Mouse (Mus musculus) neural tube, embryonic 13.5 days (tissue): ENCODE results near the gene Mok. TPM values are rescaled to one million over a fixed set of nuclear protein-coding genes. Genes with fewer than 3 reads are reported as not detected.

Experiments
- ATAC-seq: fragments of 200-750 bp; cut with Nextera tagmentation; 2 replicates; pipeline ENCODE4 v1.8.0; 2017; ENCODE audit warnings: low read depth, mild to moderate bottlenecking, moderate TSS enrichment, moderate library complexity
- H3K27ac ChIP-seq: fragments of 300-500 bp; sonication (generic); replicated peaks from 2 replicates; pipeline ENCODE4 v1.5.1; 2015; ENCODE audit warnings: moderate library complexity, mild to moderate bottlenecking, inconsistent platforms
- H3K27me3 ChIP-seq: fragments of 300-500 bp; sonication (generic); 2 replicates; pipeline ENCODE4 v1.6.1; 2015; ENCODE audit warnings: mild to moderate bottlenecking, inconsistent platforms
- H3K36me3 ChIP-seq: fragments of 300-500 bp; sonication (generic); 2 replicates; pipeline ENCODE4 v1.6.1; 2015; ENCODE audit warnings: mild to moderate bottlenecking, inconsistent platforms
- H3K4me1 ChIP-seq: fragments of 300-500 bp; sonication (generic); replicated peaks from 2 replicates; pipeline ENCODE4 v1.6.1; 2015; ENCODE audit warnings: inconsistent platforms
- H3K4me2 ChIP-seq: fragments of 300-500 bp; sonication (generic); 2 replicates; pipeline ENCODE4 v1.6.1; 2015; ENCODE audit warnings: inconsistent platforms, mild to moderate bottlenecking, moderate library complexity
- H3K4me3 ChIP-seq: fragments of 300-500 bp; sonication (generic); 2 replicates; pipeline ENCODE4 v1.5.1; 2015; ENCODE audit warnings: mild to moderate bottlenecking, inconsistent platforms
- H3K9ac ChIP-seq: fragments of 300-500 bp; sonication (generic); 2 replicates; pipeline ENCODE4 v1.6.1; 2015; ENCODE audit warnings: moderate library complexity, mild to moderate bottlenecking, inconsistent platforms
- H3K9me3 ChIP-seq: fragments of 300-500 bp; sonication (generic); 2 replicates; pipeline ENCODE4 v1.6.1; 2016; ENCODE audit warnings: inconsistent platforms
- WGBS: fragments of 180-500 bp; shearing (Covaris S2); methylation state at CpG from one replicate; pipeline ENCODE4 v1.1.7; 2015; 5-methylcytosine and 5-hydroxymethylcytosine counted together
- polyA plus RNA-seq: library from polyadenylated mRNA; unstranded; fragments of >200 nt; fragmentation: Nextera tagmentation; extraction: Ambion mirVana; gene quantifications from 2 replicates; pipeline ENCODE4 v1.2.1, GENCODE M21; 2015

The Mok gene
- polyA plus RNA-seq, 1 experiment from 2014 or later = 10.8 TPM

GRCm38 (mm10) chr12:110777853-110778252, 62.9 kb downstream of the Mok start:
- Histone ChIP-seq H3K4me2 (no peak overlapping the region), H3K36me3 (peaks cover 28% of the 10 kb centered on the region), H3K4me3 (no peak overlapping the region), H3K4me1 (peaks cover 10% of the 10 kb centered on the region), H3K27ac (no peak overlapping the region), H3K9ac (no peak overlapping the region), H3K9me3 (no peaks in the 10 kb centered on the region), H3K27me3 (no peaks in the 10 kb centered on the region)
- ATAC-seq = no peak
- 87% methylated on average over 5 of the region's 5 CpGs for WGBS

- Histone ChIP-seq H3K4me2 (no peak overlapping the region), H3K27ac (no peak overlapping the region), H3K36me3 (peaks cover 18% of the 10 kb centered on the region), H3K9me3 (no peaks in the 10 kb centered on the region), H3K9ac (no peak overlapping the region), H3K27me3 (no peaks in the 10 kb centered on the region), H3K4me1 (peaks cover 10% of the 10 kb centered on the region), H3K4me3 (no peak overlapping the region)
- ATAC-seq = no peak
- WGBS = 79% methylated on average over 5 of the region's 5 CpGs
Observed at GRCm38 (mm10) chr12:110775628-110776426, 64.9 kb downstream of the Mok start.

- 96% methylated on average over 6 of the region's 6 CpGs for WGBS
- Histone ChIP-seq H3K4me2 (no peak overlapping the region), H3K4me1 (peaks cover 31% of the 10 kb centered on the region), H3K4me3 (no peak overlapping the region), H3K36me3 (no peaks in the 10 kb centered on the region), H3K27ac (no peak overlapping the region), H3K9ac (no peak overlapping the region), H3K9me3 (no peaks in the 10 kb centered on the region), H3K27me3 (no peaks in the 10 kb centered on the region)
- ATAC-seq = no peak
Observed at GRCm38 (mm10) chr12:110771961-110772360, 68.8 kb downstream of the Mok start.

GRCm38 (mm10) chr12:110770479-110771247, 70.1 kb downstream of the Mok start:
- H3K9ac ChIP-seq = no peak overlapping the region
- no peak for ATAC-seq
- no peak overlapping the region for H3K4me3 ChIP-seq
- no peaks in the 10 kb centered on the region for H3K27me3 ChIP-seq
- H3K4me1 ChIP-seq = peaks cover 28% of the 10 kb centered on the region
- H3K36me3 ChIP-seq = no peaks in the 10 kb centered on the region
- H3K9me3 ChIP-seq = no peaks in the 10 kb centered on the region
- no peak overlapping the region for H3K27ac ChIP-seq
- H3K4me2 ChIP-seq = no peak overlapping the region
- 96% methylated on average over 10 of the region's 10 CpGs for WGBS

GRCm38 (mm10) chr12:110769660-110770297, 71.0 kb downstream of the Mok start:
- ATAC-seq = no peak
- H3K4me2 ChIP-seq = no peak overlapping the region
- H3K27ac ChIP-seq = no peak overlapping the region; the same call in 1 of the 2 replicates
- H3K36me3 ChIP-seq = no peaks in the 10 kb centered on the region
- H3K4me1 ChIP-seq = peaks cover 31% of the 10 kb centered on the region
- no peaks in the 10 kb centered on the region for H3K9me3 ChIP-seq
- WGBS = 44% methylated on average over 6 of the region's 6 CpGs
- no peak overlapping the region for H3K9ac ChIP-seq
- no peak overlapping the region for H3K4me3 ChIP-seq
- no peaks in the 10 kb centered on the region for H3K27me3 ChIP-seq

- H3K27ac ChIP-seq = no peak overlapping the region; the same call in 1 of the 2 replicates
- no peak overlapping the region for H3K9ac ChIP-seq
- H3K9me3 ChIP-seq = no peaks in the 10 kb centered on the region
- peaks cover 31% of the 10 kb centered on the region for H3K4me1 ChIP-seq
- H3K4me3 ChIP-seq = no peak overlapping the region
- ATAC-seq = no peak
- no peaks in the 10 kb centered on the region for H3K36me3 ChIP-seq
- H3K4me2 ChIP-seq = no peak overlapping the region
- H3K27me3 ChIP-seq = no peaks in the 10 kb centered on the region
Observed at GRCm38 (mm10) chr12:110768562-110768961, 72.2 kb downstream of the Mok start.

GRCm38 (mm10) chr12:110764531-110764930, 76.2 kb downstream of the Mok start:
- peaks cover 39% of the 10 kb centered on the region for H3K4me1 ChIP-seq
- no peaks in the 10 kb centered on the region for H3K27me3 ChIP-seq
- H3K9me3 ChIP-seq = no peaks in the 10 kb centered on the region
- no peak overlapping the region for H3K4me2 ChIP-seq
- H3K9ac ChIP-seq = no peak overlapping the region
- ATAC-seq = no peak
- H3K36me3 ChIP-seq = no peaks in the 10 kb centered on the region
- WGBS = 82% methylated on average over 5 of the region's 5 CpGs
- H3K27ac ChIP-seq = no peak overlapping the region
- H3K4me3 ChIP-seq = no peak overlapping the region

- no peaks in the 10 kb centered on the region for H3K9me3 ChIP-seq
- H3K27me3 ChIP-seq = no peaks in the 10 kb centered on the region
- WGBS = 81% methylated on average over 2 of the region's 2 CpGs
- no peak overlapping the region for H3K9ac ChIP-seq
- H3K36me3 ChIP-seq = no peaks in the 10 kb centered on the region
- H3K4me2 ChIP-seq = no peak overlapping the region
- H3K4me3 ChIP-seq = no peak overlapping the region
- H3K27ac ChIP-seq = no peak overlapping the region
- H3K4me1 ChIP-seq = peaks cover 24% of the 10 kb centered on the region; the same call in 1 of the 2 replicates
- no peak for ATAC-seq
Observed at GRCm38 (mm10) chr12:110762321-110762720, 78.4 kb downstream of the Mok start.

- H3K4me3 ChIP-seq = no peak overlapping the region
- no peaks in the 10 kb centered on the region for H3K27me3 ChIP-seq
- ATAC-seq = no peak
- H3K9me3 ChIP-seq = peaks cover 12% of the 10 kb centered on the region; the same call in 1 of the 2 replicates
- H3K4me2 ChIP-seq = no peak overlapping the region
- no peak overlapping the region for H3K9ac ChIP-seq
- no peak overlapping the region for H3K27ac ChIP-seq
- H3K4me1 ChIP-seq = peaks cover 14% of the 10 kb centered on the region; the same call in 1 of the 2 replicates
- 96% methylated on average over 8 of the region's 8 CpGs for WGBS
- peaks cover 14% of the 10 kb centered on the region; the same call in 1 of the 2 replicates for H3K36me3 ChIP-seq
Observed at GRCm38 (mm10) chr12:110758932-110759331, 81.8 kb downstream of the Mok start.

Other genes starting within 250 kb of the Mok start
- gene Dync1h1, start 239.5 kb downstream of the Mok start, polyA plus RNA-seq = 73.6 and 76.8 TPM in 2 replicates
- 0.28 TPM in 1 of 2 replicates, not detected in the other for gene 1700001K19Rik, start 158.3 kb downstream of the Mok start, polyA plus RNA-seq
- 1,439 and 1,490 TPM in 2 replicates for gene Hsp90aa1, start 138.2 kb downstream of the Mok start, polyA plus RNA-seq
- 27.1 and 28.0 TPM in 2 replicates for gene Wdr20, start 103.0 kb downstream of the Mok start, polyA plus RNA-seq
- 3.9 and 4.3 TPM in 2 replicates for gene Zfp839, start 9.3 kb upstream of the Mok start, polyA plus RNA-seq
- 66.0 and 66.9 TPM in 2 replicates for gene Cinp, start 48.2 kb upstream of the Mok start, polyA plus RNA-seq
- 6.1 and 6.3 TPM in 2 replicates for gene Tecpr2, start 48.3 kb upstream of the Mok start, polyA plus RNA-seq
- 7.2 and 7.8 TPM in 2 replicates for gene Ankrd9, start 138.1 kb upstream of the Mok start, polyA plus RNA-seq
- 5.8 and 6.8 TPM in 2 replicates for gene Rcor1, start 198.4 kb upstream of the Mok start, polyA plus RNA-seq